Mouse (Mus musculus) kidney, adult 2 months (tissue): ENCODE measurements around the gene Tmem86a. TPM values are rescaled to one million over a fixed set of nuclear protein-coding genes. Genes with fewer than 3 reads are reported as not detected.

Experiments used
- DNase-seq: peaks from one replicate; pipeline ENCODE4 v3.0.0; 2021
- H3K27ac ChIP-seq: fragments of 200-500 bp; 2 replicates; pipeline ENCODE4 v1.5.1; 2012; ENCODE audit warnings: low read depth, low read length, control low read depth, inconsistent platforms; ENCODE audit not compliant: insufficient read depth
- H3K27me3 ChIP-seq: fragments of 200-500 bp; replicated peaks from 2 replicates; pipeline ENCODE4 v1.6.1; 2012; ENCODE audit warnings: mild to moderate bottlenecking, moderate library complexity, low read length, inconsistent platforms; ENCODE audit not compliant: control insufficient read depth, insufficient read depth
- H3K36me3 ChIP-seq: fragments of 200-500 bp; 2 replicates; pipeline ENCODE4 v1.6.1; 2012; ENCODE audit warnings: mild to moderate bottlenecking, moderate library complexity, low read length, inconsistent platforms; ENCODE audit not compliant: control insufficient read depth, insufficient read depth
- H3K4me1 ChIP-seq: fragments of 200-500 bp; 2 replicates; pipeline ENCODE4 v1.6.1; 2011; ENCODE audit warnings: low read length; ENCODE audit not compliant: control insufficient read depth, insufficient read depth
- H3K4me3 ChIP-seq: fragments of 200-500 bp; 2 replicates; pipeline ENCODE4 v1.5.1; 2011; ENCODE audit warnings: mild to moderate bottlenecking, low read depth, low read length, control low read depth; ENCODE audit not compliant: insufficient read depth
- CTCF ChIP-seq: fragments of 200-500 bp; conservative IDR thresholded peaks from 2 replicates; pipeline ENCODE4 v1.5.1; 2011; ENCODE audit warnings: low read depth, mild to moderate bottlenecking, control low read depth, low read length, moderate library complexity, mixed read lengths; ENCODE audit not compliant: insufficient read depth, insufficient read length
- POLR2A ChIP-seq: fragments of 200-500 bp; IDR thresholded peaks from one replicate; pipeline ENCODE4 v1.6.1; 2011; ENCODE audit warnings: low read depth, low read length, control low read depth
- WGBS: fragments of 180-500 bp; shearing (Covaris S2); methylation state at CpG from one replicate; pipeline ENCODE4 v1.1.7; 2018; 5-methylcytosine and 5-hydroxymethylcytosine counted together
- polyA plus RNA-seq: library from polyadenylated mRNA; depleted of rRNA; stranded (reverse); fragments of >200 nt; gene quantifications from 2 replicates; pipeline ENCODE4 v1.2.3, GENCODE M21; 2012

Tmem86a gene
- polyA plus RNA-seq, 1 experiment, result 97.0 TPM

GRCm38 (mm10) chr7:47030517-47031193, 19.7 kb upstream of the Tmem86a start:
- 68% methylated on average over 9 of the region's 9 CpGs for WGBS
- no peak overlapping the region for H3K27ac ChIP-seq
- H3K27me3 ChIP-seq, result no peaks in the 10 kb centered on the region
- DNase-seq, result no peak
- no peaks in the 10 kb centered on the region; the same call in 1 of the 2 replicates for H3K4me1 ChIP-seq
- TF ChIP-seq POLR2A (no peak), CTCF (no peak)
- H3K36me3 ChIP-seq, result no peaks in the 10 kb centered on the region
- no peak overlapping the region for H3K4me3 ChIP-seq

GRCm38 (mm10) chr7:47031371-47031770, 19.0 kb upstream of the Tmem86a start:
- no peak for TF ChIP-seq CTCF
- TF ChIP-seq POLR2A, result no peak
- 84% methylated on average over 4 of the region's 4 CpGs for WGBS
- H3K27ac ChIP-seq, result no peak overlapping the region
- no peak overlapping the region for H3K4me3 ChIP-seq
- H3K27me3 ChIP-seq, result no peaks in the 10 kb centered on the region
- H3K4me1 ChIP-seq, result no peaks in the 10 kb centered on the region; the same call in 1 of the 2 replicates
- DNase-seq, result no peak
- no peaks in the 10 kb centered on the region for H3K36me3 ChIP-seq

GRCm38 (mm10) chr7:47034785-47035384, 15.5 kb upstream of the Tmem86a start:
- Histone ChIP-seq H3K36me3 (no peaks in the 10 kb centered on the region), H3K4me1 (no peaks in the 10 kb centered on the region; the same call in 1 of the 2 replicates), H3K27ac (no peak overlapping the region), H3K4me3 (no peak overlapping the region), H3K27me3 (no peaks in the 10 kb centered on the region)
- WGBS, result 61% methylated on average over 4 of the region's 4 CpGs
- peak; percentile 61 for DNase-seq
- no peak for TF ChIP-seq POLR2A
- no peak for TF ChIP-seq CTCF

- Histone ChIP-seq H3K4me3 (no peak overlapping the region), H3K36me3 (no peaks in the 10 kb centered on the region), H3K27me3 (no peaks in the 10 kb centered on the region), H3K27ac (no peak overlapping the region), H3K4me1 (no peaks in the 10 kb centered on the region; the same call in 1 of the 2 replicates)
- no peak for DNase-seq
- TF ChIP-seq CTCF (no peak), POLR2A (no peak)
- WGBS, result 70% methylated on average over 8 of the region's 8 CpGs
Observed at GRCm38 (mm10) chr7:47035426-47035825, 15.0 kb upstream of the Tmem86a start.

- TF ChIP-seq POLR2A, result no peak
- TF ChIP-seq CTCF, result no peak
- no peaks in the 10 kb centered on the region for H3K27me3 ChIP-seq
- 84% methylated on average over 3 of the region's 3 CpGs for WGBS
- no peaks in the 10 kb centered on the region for H3K36me3 ChIP-seq
- H3K4me3 ChIP-seq, result no peak overlapping the region
- H3K27ac ChIP-seq, result no peak overlapping the region
- H3K4me1 ChIP-seq, result peaks cover 13% of the 10 kb centered on the region
- DNase-seq, result no peak
Observed at GRCm38 (mm10) chr7:47041706-47042105, 8.7 kb upstream of the Tmem86a start.

- peak; percentile 62 for DNase-seq
- H3K36me3 ChIP-seq, result no peaks in the 10 kb centered on the region
- no peak overlapping the region for H3K4me3 ChIP-seq
- no peak for TF ChIP-seq POLR2A
- TF ChIP-seq CTCF, result no peak
- no peaks in the 10 kb centered on the region for H3K27me3 ChIP-seq
- H3K4me1 ChIP-seq, result peaks cover 13% of the 10 kb centered on the region
- no peak overlapping the region for H3K27ac ChIP-seq
- 59% methylated on average over 4 of the region's 4 CpGs for WGBS
Observed at GRCm38 (mm10) chr7:47042121-47042520, 8.3 kb upstream of the Tmem86a start.

GRCm38 (mm10) chr7:47042823-47043490, 7.4 kb upstream of the Tmem86a start:
- Histone ChIP-seq H3K4me3 (no peak overlapping the region), H3K27ac (peak overlapping the region; percentile 29; the same call in 1 of the 2 replicates), H3K27me3 (no peaks in the 10 kb centered on the region), H3K4me1 (peaks cover 13% of the 10 kb centered on the region), H3K36me3 (no peaks in the 10 kb centered on the region)
- TF ChIP-seq CTCF, result no peak
- no peak for TF ChIP-seq POLR2A
- 28% methylated on average over 6 of the region's 6 CpGs for WGBS
- DNase-seq, result peak; percentile 46
